Mouse (Mus musculus) cerebral cortex, adult 2 months (tissue): ENCODE measurements around the gene Ube2l3.

ENCODE experiments used
- WGBS: fragments of 180-500 bp; shearing (Covaris S2); methylation state at CpG from one replicate; pipeline ENCODE4 v1.1.7; 2018; 5-methylcytosine and 5-hydroxymethylcytosine counted together

The Ube2l3 gene

DNA sequence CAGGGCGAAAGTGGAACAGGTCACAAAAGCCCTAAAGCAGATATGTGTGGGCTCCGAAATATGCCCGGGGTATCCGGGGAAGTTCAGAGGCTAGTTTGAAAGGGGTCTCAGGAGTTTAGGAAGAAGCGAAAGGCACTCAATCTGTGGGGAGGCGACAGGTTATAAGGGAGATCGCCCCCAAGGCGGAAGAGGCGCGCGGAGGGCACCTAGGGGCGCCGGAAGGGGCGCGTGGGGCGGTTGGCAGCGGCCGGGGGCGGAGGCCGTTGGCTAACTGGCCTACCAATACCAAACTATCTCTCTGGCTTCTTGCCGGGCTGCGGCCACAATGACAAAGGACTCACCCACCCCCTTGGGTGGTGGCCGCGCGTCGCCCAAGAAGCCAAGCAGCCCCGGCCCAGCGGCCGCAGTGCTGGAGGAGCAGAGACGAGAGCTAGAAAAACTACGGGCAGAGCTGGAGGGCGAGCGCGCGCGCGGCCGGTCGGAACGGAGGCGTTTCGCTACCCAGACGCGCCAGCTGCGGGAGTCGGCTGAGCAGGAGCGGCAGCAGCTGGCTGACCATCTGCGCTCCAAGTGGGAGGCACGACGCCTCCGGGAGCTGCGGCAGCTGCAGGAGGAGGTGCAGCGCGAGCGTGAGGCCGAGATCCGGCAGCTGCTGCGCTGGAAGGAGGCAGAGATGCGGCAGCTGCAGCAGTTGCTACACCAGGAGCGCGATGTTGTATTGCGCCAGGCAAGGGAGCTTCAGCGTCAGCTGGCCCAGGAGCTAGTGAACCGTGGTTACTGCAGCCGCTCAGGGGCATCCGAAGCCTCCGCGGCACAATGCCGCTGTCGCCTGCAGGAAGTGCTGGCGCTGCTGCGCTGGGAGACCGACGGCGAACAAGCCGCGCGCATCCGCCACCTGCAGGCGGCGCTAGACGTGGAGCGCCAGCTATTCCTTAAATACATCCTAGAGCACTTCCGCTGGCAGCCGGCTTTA, 6.2 kb upstream of the Ube2l3 start, which contains the start of gene Rimbp3:
TSS of gene Rimbp3 (plus strand) at position 215 of the 973 bp plus-strand sequence.
- 3% methylated on average over 85 of the region's 85 CpGs for WGBS

GRCm38 (mm10) chr16:17204990-17205389, 2.5 kb upstream of the Ube2l3 start:
- WGBS = 5% methylated on average over 6 of the region's 6 CpGs

DNA sequence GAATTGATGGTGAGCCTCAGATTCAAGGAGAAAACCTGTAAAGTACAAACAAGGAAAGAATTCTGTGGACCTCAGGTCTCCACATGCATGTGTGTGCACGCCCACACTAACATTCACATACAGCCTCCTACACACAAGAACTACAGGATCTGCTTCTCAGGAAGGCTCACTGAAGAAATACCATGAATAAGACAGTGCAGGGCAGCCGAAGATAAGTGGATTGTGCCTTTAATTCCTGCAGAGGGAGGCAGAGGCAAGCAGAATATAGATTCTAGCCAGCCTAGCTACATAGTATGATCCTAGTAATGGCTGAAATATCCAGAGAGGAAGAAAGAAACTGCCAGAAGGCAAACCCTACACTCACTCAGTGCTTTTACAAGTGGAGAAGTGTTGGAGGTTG, 472 bp downstream of the Ube2l3 start:
- WGBS = 33% methylated on average over 2 of the region's 2 CpGs

DNA sequence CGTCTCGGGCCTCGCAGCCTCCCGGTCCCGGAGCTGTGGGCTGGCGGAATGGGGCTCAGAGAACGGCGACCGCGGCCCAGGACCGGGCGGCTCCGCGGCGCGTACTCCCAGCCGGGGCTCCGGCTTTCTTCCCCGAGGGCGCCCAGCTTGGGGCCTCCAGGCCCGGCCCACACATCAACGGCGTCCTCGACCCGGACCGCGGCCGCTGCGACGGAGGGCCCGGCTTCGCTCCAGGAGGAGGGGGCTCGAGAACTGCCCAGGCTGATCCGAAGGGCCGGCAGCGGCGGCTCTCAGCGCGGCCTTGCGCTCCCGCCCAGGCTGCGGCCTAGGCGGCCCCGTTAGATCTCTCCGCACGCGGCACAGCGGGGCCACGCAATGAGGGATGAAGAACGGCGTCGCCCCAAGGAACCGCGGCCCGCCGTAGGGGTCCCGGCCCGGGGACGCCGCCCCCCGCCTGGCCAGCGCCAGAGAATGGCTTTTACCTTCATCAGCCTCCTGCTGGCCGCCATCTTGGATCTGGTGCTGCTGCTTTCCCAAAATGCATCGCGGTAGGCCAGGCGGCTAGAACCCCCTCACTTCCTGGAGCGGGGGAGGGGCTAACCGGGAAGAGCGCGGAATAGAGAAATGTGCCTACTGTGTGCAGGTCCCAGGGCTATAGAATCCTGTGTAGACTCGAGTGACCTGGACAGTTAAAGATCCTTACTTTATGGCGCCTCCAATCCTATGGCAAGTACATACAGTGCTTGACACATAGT, 1.3 kb downstream of the Ube2l3 start:
- under 1% methylated on average over 72 of the region's 72 CpGs for WGBS

DNA sequence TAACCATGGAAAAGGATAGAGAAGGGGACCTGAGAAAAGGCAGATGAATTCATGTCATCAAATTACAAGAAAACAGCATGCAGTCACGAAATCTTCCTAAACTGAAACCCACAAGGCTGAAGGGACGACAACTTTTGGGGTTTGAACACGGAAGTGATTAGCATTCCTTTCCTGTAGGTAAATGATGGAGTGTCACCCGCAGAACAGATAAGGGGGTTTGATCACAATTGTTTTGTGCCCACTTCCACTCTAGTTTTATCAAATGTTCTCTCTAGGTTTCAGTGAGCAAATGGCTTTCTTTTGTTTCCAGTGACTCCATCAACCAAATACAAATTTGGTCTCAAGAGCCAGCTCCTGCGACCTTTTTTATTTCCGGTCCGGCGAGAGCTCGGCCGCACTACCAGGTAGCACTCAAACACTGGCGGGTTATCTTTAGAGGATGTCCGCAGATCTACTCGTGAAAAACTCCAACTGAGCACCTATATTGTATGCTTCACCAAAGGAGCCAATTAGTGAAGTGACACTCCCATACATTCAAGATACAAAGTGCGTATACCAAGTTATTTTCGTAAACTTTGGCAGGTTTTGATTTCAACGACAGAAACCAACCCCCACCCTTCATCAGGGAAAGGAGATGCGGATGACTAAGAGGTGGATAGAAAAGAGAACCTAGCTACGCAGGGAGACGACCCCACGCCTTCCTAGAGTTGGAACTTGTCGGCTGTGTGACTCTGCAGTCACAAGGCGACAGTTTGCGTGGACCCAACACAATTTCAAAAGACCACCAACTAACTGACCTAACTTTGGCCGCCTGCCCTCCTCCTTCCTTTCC, 2.1 kb downstream of the Ube2l3 start:
- 4% methylated on average over 24 of the region's 24 CpGs for WGBS

DNA sequence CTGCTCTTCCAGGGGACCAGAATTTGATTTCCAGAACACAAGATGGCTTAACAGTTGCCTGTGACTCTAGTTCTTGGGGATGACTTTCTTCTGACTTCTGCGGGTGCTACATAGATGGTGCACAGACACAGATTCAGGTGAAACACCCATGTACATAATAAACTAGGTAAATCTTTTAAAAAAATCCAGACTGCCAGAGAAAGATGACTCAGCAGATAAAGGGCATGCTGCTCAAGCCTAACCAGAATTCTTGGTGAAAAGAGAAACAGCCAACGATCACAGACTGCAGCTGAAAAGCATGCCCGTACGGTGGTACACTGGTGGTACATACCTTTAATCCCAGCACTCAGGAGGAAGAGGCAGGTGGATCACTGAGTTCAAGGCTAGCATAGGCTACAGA, 8.6 kb downstream of the Ube2l3 start:
- 74% methylated on average over 4 of the region's 4 CpGs for WGBS

GRCm38 (mm10) chr16:17183003-17183402, 19.4 kb downstream of the Ube2l3 start:
- 53% methylated on average over 3 of the region's 3 CpGs for WGBS

DNA sequence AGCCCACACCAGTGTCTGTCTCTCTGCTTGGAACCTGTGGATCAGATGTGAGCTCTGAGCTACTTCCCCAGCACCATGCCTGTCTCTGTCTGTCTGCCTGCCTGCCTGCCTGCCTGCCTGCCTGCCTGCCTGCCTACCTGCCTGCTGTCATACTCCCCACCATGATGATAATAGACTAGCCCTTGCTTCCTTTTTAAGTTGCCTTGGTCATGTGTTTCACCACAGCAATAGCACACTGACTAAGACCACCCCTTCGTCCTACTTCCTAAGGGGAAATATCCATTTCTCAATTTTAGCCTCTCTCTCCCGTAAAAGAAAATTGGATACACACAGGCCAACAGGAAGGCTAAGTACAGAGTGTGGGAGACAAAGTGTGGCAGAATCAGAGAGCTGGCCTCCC, 20.3 kb downstream of the Ube2l3 start:
- 41% methylated on average over 2 of the region's 2 CpGs for WGBS

DNA sequence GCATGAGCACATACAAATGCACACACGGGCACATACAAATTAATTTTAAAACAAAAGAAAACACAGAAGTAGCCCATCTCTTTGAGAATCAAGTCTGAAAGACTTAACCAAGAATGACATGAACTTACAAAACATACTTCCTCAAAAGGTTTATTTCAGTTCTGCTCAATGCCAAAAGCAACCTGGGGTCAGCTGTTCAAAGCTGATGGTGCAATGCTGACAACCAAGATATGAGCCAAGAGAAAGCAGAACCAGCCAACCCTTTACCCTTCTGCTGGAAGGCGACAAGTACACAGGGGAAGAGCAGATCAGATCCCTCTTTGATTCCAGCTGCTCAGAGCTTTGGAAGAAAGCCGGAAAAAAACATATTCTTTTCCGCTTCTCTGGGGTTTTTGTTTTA, 21.1 kb downstream of the Ube2l3 start:
- 50% methylated on average over 4 of the region's 4 CpGs for WGBS

GRCm38 (mm10) chr16:17179706-17180105, 22.7 kb downstream of the Ube2l3 start:
- 96% methylated on average over 3 of the region's 3 CpGs for WGBS

DNA sequence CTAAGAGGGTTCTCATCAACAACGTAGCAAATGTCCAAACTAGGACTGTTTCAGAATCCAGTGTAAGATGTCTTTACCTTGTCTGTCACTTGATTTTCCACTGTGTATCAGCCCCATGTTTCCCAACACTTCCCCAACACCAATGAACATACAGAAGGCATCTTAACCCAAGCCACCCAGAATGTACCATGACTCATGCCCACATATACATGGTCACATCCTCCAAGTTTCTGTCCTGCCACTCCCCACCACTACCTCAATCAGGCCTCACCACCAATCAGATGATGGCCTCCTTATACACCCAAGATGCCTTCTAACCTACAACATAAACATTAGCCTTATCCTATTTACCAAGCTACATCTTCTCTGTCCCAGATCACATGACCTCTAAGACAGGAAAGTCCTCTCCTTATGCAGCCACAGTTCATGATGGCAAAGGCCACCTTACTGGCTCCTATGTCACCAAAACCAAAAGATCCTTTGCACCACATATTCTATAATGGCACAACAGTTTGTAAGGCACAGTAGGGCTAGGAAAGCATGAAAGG, 24.8 kb downstream of the Ube2l3 start:
- WGBS = 88% methylated on average over 1 of the region's 1 CpGs

DNA sequence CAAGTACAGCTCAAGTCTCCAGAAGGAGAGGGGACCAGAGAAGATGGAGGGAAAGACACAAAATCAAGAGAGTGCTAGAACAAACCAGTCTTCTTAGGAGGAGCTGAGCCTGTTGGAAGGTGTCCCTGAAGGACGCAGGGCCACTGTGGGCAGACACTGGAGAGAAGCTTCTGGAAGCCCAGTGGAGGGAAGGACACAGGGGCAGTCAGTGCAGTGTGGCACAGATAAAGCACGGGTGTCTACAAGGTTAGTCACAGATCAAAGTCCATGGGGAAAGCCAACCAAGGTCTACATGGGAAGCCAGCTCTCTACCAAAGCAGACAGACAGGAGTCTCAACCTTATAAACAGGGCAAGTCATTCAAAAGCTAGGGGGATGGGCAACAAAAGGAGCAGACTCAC, 26.7 kb downstream of the Ube2l3 start:
- WGBS = 80% methylated on average over 2 of the region's 2 CpGs

DNA sequence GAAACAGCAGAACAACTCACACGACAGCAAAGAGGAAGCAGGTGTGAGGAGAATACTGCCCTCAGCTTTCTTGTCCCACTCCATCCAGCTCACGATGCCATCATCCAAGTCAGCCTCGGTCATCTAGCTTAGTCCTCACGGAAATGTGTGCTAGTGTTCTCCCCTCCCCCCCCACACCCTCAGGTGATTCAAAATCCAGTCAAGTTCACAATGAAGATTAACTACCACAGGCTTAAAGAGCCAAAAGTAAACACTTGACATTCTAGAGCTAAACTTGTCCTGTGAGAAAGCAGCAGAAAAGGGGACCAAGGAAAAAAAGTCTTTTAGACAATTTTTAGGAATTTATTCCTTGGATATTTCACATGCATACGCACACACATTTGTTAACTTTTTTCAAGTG, 34.4 kb downstream of the Ube2l3 start:
- 80% methylated on average over 5 of the region's 5 CpGs for WGBS

GRCm38 (mm10) chr16:17165478-17165877, 37.0 kb downstream of the Ube2l3 start:
- 88% methylated on average over 1 of the region's 1 CpGs for WGBS

GRCm38 (mm10) chr16:17154346-17154745, 48.1 kb downstream of the Ube2l3 start:
- 84% methylated on average over 2 of the region's 2 CpGs for WGBS

DNA sequence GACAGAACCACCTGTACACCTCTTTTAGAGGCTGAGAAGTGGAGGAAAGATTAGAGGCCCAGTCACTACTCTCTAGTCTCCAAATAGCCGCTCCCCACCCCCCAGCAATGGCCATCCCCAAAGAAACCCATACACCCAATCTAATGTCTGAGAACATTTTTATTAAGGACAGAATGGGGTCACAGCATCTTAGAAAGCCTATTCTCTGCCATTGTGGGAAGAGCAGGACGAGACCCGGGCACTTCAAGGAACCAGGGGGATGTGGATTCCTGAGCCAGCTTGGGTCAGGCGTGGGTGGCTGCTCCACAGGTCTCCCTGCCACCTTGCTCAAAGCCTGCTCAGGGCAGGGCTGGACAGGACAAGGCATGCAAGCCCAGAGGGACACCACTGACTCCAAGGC, 50.6 kb downstream of the Ube2l3 start:
- WGBS = 96% methylated on average over 4 of the region's 4 CpGs

GRCm38 (mm10) chr16:17150520-17151258, 51.8 kb downstream of the Ube2l3 start:
- 71% methylated on average over 7 of the region's 7 CpGs for WGBS

DNA sequence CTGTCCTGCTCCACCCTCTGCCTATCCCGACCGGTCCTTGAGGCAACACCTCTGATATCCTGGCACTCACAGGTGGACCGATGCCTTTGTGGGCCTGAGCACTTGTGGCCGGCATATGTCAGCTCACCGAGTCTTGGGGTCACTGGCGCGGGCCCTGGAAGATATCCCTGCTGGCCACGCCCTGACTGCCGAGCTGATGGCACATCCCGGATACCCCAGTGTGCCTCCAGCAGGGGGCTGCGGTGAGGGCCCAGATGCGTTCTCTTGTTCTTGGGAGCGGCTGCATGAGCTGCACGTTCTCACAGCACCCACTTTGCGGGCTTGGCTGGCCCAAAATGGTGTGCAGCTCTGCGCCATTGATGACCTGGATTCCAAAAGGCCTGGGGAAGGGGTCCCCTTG, 54.4 kb downstream of the Ube2l3 start:
- 22% methylated on average over 16 of the region's 16 CpGs for whole genome bisulfite sequencing

GRCm38 (mm10) chr16:17147391-17147929, 55.0 kb downstream of the Ube2l3 start:
- WGBS = 2% methylated on average over 41 of the region's 41 CpGs

GRCm38 (mm10) chr16:17146772-17147235, 55.6 kb downstream of the Ube2l3 start, which contains the start of gene Ccdc116:
Gene Ccdc116 (minus strand): TSS chr16:17147229.
- under 1% methylated on average over 34 of the region's 34 CpGs for WGBS
